ENCODE assay signal across 8 mouse cellular contexts in genomic region chr10:88983444-88983843, GRCm38 (mm10).
DNase-seq lines count a peak whose midpoint lies in the region.

No protein-coding gene starts in this region.

- H3K27ac ChIP-seq in limb, embryonic 10.5 days = no peak overlapping the region

- H3K4me3 ChIP-seq in limb, embryonic 10.5 days = no peak overlapping the region

- intact Hi-C loops in heart, postnatal 10 days (cut with DNase I) = no loop called here

- H3K27me3 ChIP-seq in limb, embryonic 10.5 days (ENCODE audit: low read depth, poor library complexity, severe bottlenecking) = no peaks in the 10 kb centered on the region

- H3K4me1 ChIP-seq in limb, embryonic 10.5 days = no peaks in the 10 kb centered on the region

- H3K36me3 ChIP-seq in limb, embryonic 10.5 days = no peaks in the 10 kb centered on the region

- 33% methylated on average over 8 of the region's 8 CpGs for WGBS in limb, embryonic 10.5 days

- peak; percentile 29 to 65 for DNase-seq in heart, postnatal 10 days
- DNase-seq in heart, adult 9 months (ENCODE audit: low spot score in 2 of 2) = no peak
- DNase-seq in thymus, postnatal 14 days = peak; percentile 5
- no peak for DNase-seq in thymus, adult 18-20 months
- peak; percentile 39 for DNase-seq in embryo, embryonic 9.5 days (ENCODE audit: extremely low spot score)
- DNase-seq in limb, embryonic 10.5 days (ENCODE audit: low spot score) = peak; percentile 35
- no peak for DNase-seq in B cell, adult 2 months
- no peak for DNase-seq in cerebellum, adult 18-20 months

- H3K9me3 ChIP-seq in limb, embryonic 10.5 days (replicated peaks) = no peaks in the 10 kb centered on the region

Comparison
In these comparisons a context has a peak if more than half of its experiments do, and no peak if none do; other contexts are left out.
1. DNase-seq: peak in heart, postnatal 10 days (2 of 2), thymus, postnatal 14 days (single experiment), embryo, embryonic 9.5 days (single experiment) and limb, embryonic 10.5 days (single experiment); none in heart, adult 9 months (0 of 2), thymus, adult 18-20 months (0 of 2), B cell, adult 2 months (0 of 2) and cerebellum, adult 18-20 months (0 of 2).